In genomic region chr10:79767372-79768244, GRCm38 (mm10) we compare ENCODE assay signal across 8 mouse cellular contexts. TPM values are rescaled to one million over a fixed set of nuclear protein-coding genes. Genes with fewer than 3 reads are reported as not detected.
DNase-seq lines count a peak whose midpoint lies in the region; ATAC-seq and TF ChIP-seq lines count a peak whose summit lies in the region.

No protein-coding gene starts in this region.

- H3K9ac ChIP-seq in forebrain, postnatal 0 days: peak overlapping the region; percentile 99
- peak overlapping the region; percentile 52 for H3K9ac ChIP-seq in lung, embryonic 15.5 days

- peak overlapping the region; percentile 86 for H3K4me2 ChIP-seq in forebrain, postnatal 0 days (ENCODE audit: low read depth)
- H3K4me2 ChIP-seq in lung, embryonic 15.5 days: peak overlapping the region; percentile 94

- peak overlapping the region; percentile 97 for H3K4me3 ChIP-seq in forebrain, postnatal 0 days (ENCODE audit: low read depth, low read length)
- peak overlapping the region; percentile 92 for H3K4me3 ChIP-seq in lung, embryonic 15.5 days

- H3K27me3 ChIP-seq in forebrain, postnatal 0 days (ENCODE audit: insufficient read depth, low read length): no peaks in the 10 kb centered on the region
- H3K27me3 ChIP-seq in lung, embryonic 15.5 days: no peaks in the 10 kb centered on the region

- no peak for TF ChIP-seq CTCF in forebrain, postnatal 0 days (IDR thresholded peaks at IDR 0.05; ENCODE audit: low read depth)

- H3K9me3 ChIP-seq in forebrain, postnatal 0 days (ENCODE audit: low read length): no peaks in the 10 kb centered on the region
- no peaks in the 10 kb centered on the region for H3K9me3 ChIP-seq in lung, embryonic 15.5 days

- WGBS in forebrain, postnatal 0 days: 9% methylated on average over 40 of the region's 40 CpGs
- 8% methylated on average over 40 of the region's 40 CpGs for WGBS in lung, embryonic 15.5 days

- H3K27ac ChIP-seq in forebrain, postnatal 0 days (ENCODE audit: low read depth, low read length): peak overlapping the region; percentile 95
- peak overlapping the region; percentile 95 for H3K27ac ChIP-seq in lung, embryonic 15.5 days

- no peaks in the 10 kb centered on the region for H3K36me3 ChIP-seq in forebrain, postnatal 0 days (ENCODE audit: insufficient read depth)
- no peaks in the 10 kb centered on the region for H3K36me3 ChIP-seq in lung, embryonic 15.5 days

- H3K4me1 ChIP-seq in forebrain, postnatal 0 days (ENCODE audit: insufficient read depth): peaks cover 15% of the 10 kb centered on the region; the same call in 1 of the 2 replicates
- peaks cover 36% of the 10 kb centered on the region for H3K4me1 ChIP-seq in lung, embryonic 15.5 days

- peak; percentile 98 for DNase-seq in Muller cell, postnatal 12 days (ENCODE audit: inconsistent ontology term)
- peak; percentile 91 for DNase-seq in cerebellum, adult 8-10 months
- peak; percentile 97 for DNase-seq in forebrain, postnatal 0 days
- peak; percentile 94 for DNase-seq in heart, postnatal 4 days
- peak; percentile 81 for DNase-seq in layer of hippocampus, adult 9-10 months (ENCODE audit: low spot score)
- DNase-seq in ovary, postnatal 14 days (ENCODE audit: low spot score): peak; percentile 88
- peak; percentile 70 to 88 for DNase-seq in urinary bladder, adult 18-20 months (ENCODE audit: low spot score in 2 of 2)

- peak; percentile 86 for ATAC-seq in forebrain, postnatal 0 days
- peak; percentile 81 for ATAC-seq in lung, embryonic 15.5 days (ENCODE audit: borderline replicate concordance, extremely low read depth, low FRiP score, low TSS enrichment)

RNA-seq across cellular contexts. Expression of gene Rnf126, which starts 0.9 kb away (rescaled TPM):
- 54.1 and 88.3 TPM in 2 replicates for total RNA-seq in forebrain, postnatal 0 days (2014; rRNA removed)
- 131 and 143 TPM in 2 replicates for polyA plus RNA-seq in forebrain, postnatal 0 days (2015; fragmentation: Nextera tagmentation; extraction: Ambion mirVana)
- total RNA-seq in heart, postnatal 4 days (2021): 10 to 100 TPM; 40.3 to 45.9 TPM
- 89.7 and 91.3 TPM in 2 replicates for polyA plus RNA-seq in lung, embryonic 15.5 days (2015; fragmentation: Nextera tagmentation; extraction: Ambion mirVana)

RNA-seq across cellular contexts. Expression of gene Fstl3, which starts 9.5 kb away (rescaled TPM):
- total RNA-seq in forebrain, postnatal 0 days (2014; rRNA removed): 2.1 and 4.5 TPM in 2 replicates
- polyA plus RNA-seq in forebrain, postnatal 0 days (2015; fragmentation: Nextera tagmentation; extraction: Ambion mirVana): 1.7 and 2.8 TPM in 2 replicates
- 10 to 100 TPM; 10.3 TPM for total RNA-seq in heart, postnatal 4 days (2021)
- polyA plus RNA-seq in lung, embryonic 15.5 days (2015; fragmentation: Nextera tagmentation; extraction: Ambion mirVana): 19.2 and 20.5 TPM in 2 replicates

RNA-seq across cellular contexts. Expression of gene Fgf22, which starts 12.7 kb away (rescaled TPM):
- total RNA-seq in forebrain, postnatal 0 days (2014; rRNA removed): 0.62 and 1.0 TPM in 2 replicates
- polyA plus RNA-seq in forebrain, postnatal 0 days (2015; fragmentation: Nextera tagmentation; extraction: Ambion mirVana): 0.99 and 1.7 TPM in 2 replicates
- total RNA-seq in heart, postnatal 4 days (2021): not detected
- 0.12 and 0.30 TPM in 2 replicates for polyA plus RNA-seq in lung, embryonic 15.5 days (2015; fragmentation: Nextera tagmentation; extraction: Ambion mirVana)

RNA-seq across cellular contexts. Expression of gene Polrmt, which starts 21.2 kb away (rescaled TPM):
- 27.8 and 34.9 TPM in 2 replicates for total RNA-seq in forebrain, postnatal 0 days (2014; rRNA removed)
- 27.3 and 30.2 TPM in 2 replicates for polyA plus RNA-seq in forebrain, postnatal 0 days (2015; fragmentation: Nextera tagmentation; extraction: Ambion mirVana)
- 10 to 100 TPM; 35.4 to 39.6 TPM for total RNA-seq in heart, postnatal 4 days (2021)
- 41.5 and 49.2 TPM in 2 replicates for polyA plus RNA-seq in lung, embryonic 15.5 days (2015; fragmentation: Nextera tagmentation; extraction: Ambion mirVana)

RNA-seq across cellular contexts. Expression of gene Prss57, which starts 23.2 kb away (rescaled TPM):
- total RNA-seq in forebrain, postnatal 0 days (2014; rRNA removed): 0.31 TPM in 1 of 2 replicates, not detected in the other
- polyA plus RNA-seq in forebrain, postnatal 0 days (2015; fragmentation: Nextera tagmentation; extraction: Ambion mirVana): 0.35 and 0.67 TPM in 2 replicates
- total RNA-seq in heart, postnatal 4 days (2021): not detected
- polyA plus RNA-seq in lung, embryonic 15.5 days (2015; fragmentation: Nextera tagmentation; extraction: Ambion mirVana): 0.40 and 1.9 TPM in 2 replicates

Comparison
In these comparisons a context has a peak if more than half of its experiments do, and no peak if none do; other contexts are left out.
1. Peak in every context shown above with its lines: DNase-seq, ATAC-seq, H3K4me3 ChIP-seq and H3K27ac ChIP-seq.